Mouse (Mus musculus) telencephalon, adult 2 months (tissue): Measurements from ENCODE around the gene Rps11.
A peak's percentile ranks its signal among the peaks of the same experiment; 100 is the strongest.
"Not testable (repeated sequence)": the region's sequence is repeated elsewhere in the genome, so short reads cannot be mapped to it uniquely, and the experiment has no call there.

ENCODE experiments used
- DNase-seq: peaks from one replicate; pipeline ENCODE4 v3.0.0-alpha.2; 2011; ENCODE audit warnings: low read depth, low spot score

The Rps11 gene

DNA sequence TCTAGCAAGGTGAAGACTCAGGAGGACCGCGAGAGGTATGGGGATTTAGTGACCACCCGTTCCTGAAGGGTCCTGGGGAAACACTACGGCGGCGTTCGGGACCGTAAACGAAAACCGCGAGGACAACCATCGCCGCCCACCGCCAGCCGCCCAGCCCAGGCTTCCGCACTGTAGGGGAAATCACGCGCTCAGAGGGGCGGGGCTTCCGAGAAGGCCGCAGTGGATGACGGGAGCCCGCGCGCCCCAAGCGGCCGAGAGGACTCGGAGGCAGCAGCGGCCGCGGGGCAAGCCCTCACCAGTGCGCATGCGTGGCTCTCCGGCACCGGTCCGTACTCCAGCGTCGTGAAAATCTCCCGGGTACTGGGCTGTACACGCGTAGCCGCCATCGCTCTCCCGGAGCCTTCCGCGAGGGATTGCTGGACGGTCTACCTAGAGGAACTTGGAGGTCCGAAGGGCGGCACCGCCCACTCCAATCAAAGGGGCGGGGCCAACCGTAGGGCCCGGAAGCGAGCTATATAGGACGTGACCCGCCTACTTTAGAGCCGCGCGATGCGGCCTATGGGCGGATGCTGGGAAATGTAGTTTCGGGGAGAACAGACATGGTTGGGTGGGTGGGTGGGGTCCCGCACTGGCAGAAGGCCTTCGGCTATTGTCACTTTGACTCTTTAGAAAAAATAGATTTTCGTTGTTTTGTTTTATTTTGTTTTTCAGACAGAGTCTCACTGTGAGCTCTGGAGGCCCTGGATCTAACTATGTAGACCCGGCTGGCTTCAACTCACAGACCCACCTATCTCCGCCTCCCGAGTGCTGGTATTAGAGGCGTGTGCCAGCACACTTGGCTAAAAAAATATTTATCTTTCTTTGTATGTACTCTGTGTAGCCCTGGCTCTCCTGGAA, 30.1 kb upstream of the Rps11 start, which contains the start of the genes Pih1d1 and Aldh16a1:
Gene Pih1d1, plus strand, starts transcription at position 208 of the 897 bp plus-strand sequence.
Gene Aldh16a1, minus strand, starts transcription at position 489 of the 897 bp plus-strand sequence.
- DNase-seq: peak; percentile 93

DNA sequence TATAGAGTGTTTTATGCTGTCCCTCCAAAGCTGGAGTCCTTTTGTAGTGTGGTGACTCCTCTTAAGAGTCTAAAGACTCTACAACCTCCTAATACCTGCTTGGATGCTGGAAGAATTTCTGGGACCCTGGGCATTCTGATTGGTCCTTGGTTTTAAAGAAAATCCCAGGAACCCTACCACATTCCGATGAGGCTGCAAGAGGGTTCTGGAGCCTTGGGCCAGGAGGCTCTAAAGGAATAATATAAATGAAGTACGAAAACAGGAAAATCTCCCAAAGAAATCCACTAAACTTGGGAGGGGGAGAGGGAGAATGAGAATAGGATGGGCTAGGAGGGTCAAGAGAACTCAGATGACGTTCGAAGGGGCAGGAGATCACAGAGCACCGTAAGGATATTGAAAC, 29.3 kb upstream of the Rps11 start:
- DNase-seq: no peak

DNA sequence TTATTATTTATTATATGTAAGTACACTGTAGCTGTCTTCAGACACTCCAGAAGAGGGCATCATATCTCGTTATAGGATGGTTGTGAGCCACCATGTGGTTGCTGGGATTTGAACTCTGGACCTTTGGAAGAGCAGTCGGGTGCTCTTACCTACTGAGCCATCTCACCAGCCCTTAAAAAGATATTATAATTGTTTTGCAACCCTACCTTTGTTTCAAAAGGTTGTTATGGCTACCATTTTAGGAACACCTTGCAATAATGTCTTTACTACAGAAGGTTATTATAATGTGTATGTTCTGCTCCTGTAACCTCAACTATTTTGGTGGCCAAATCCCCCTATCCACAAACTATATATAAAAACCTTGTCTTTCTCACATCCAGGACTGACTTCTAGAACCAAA, 28.8 kb upstream of the Rps11 start:
- DNase-seq: not testable (repeated sequence)

DNA sequence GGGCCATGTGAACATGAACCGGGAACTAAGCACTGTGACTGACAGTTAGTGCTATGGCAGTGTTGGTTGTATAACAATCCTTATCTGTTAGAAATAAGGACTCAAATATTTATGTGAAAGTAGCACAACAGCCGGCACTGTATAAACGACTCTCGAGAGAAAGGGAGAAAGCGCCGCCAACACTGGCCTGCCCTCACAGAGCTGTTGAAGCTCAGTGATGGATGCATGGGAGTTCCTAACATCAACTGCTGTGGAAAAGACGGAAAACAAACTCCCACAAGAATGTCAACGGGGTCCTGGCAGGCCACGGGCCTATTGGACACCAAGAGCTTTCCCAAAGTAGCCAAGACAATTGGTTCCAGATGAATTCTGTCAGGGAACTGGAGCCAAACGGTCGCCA, 27.1 kb upstream of the Rps11 start:
- no peak for DNase-seq

DNA sequence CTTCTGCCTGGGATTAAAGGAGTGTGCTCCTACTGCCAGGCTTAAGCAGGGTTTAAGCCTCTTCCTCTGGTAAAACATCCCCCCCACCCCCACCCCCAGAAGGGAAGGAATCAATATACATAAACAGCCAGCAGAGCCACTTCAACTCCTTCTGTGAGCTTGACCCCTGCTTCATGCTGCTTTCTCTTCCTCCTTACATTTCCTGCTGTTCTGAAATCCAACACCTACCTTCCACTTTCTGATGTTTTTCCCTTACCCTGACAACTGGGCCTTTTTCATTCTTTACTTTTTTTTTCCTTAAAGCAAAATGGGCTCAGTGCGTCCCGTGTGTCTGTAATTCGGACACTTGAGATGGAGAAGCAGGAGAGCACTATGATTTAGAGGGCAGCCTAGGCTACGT, 26.1 kb upstream of the Rps11 start:
- DNase-seq: no peak

DNA sequence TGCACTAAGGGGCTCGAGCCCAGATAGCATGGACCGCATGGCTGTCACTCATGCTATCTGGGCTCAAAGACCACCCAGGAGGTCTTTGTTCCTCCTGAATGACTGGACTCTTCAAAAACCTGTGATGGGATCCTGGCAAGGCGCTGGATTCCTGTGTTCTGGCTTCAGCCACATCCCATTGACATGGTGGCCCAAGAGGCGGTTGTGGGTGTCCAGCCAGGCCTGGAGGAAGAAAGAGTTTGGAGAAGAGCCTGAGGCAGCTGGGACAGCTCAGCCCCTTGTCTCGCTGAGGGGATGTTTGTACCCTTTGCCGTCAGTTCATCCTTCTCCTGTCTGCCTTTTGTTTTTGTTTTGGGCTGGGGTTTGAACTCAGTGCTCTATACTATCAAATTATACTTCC, 25.3 kb upstream of the Rps11 start:
- DNase-seq: no peak

DNA sequence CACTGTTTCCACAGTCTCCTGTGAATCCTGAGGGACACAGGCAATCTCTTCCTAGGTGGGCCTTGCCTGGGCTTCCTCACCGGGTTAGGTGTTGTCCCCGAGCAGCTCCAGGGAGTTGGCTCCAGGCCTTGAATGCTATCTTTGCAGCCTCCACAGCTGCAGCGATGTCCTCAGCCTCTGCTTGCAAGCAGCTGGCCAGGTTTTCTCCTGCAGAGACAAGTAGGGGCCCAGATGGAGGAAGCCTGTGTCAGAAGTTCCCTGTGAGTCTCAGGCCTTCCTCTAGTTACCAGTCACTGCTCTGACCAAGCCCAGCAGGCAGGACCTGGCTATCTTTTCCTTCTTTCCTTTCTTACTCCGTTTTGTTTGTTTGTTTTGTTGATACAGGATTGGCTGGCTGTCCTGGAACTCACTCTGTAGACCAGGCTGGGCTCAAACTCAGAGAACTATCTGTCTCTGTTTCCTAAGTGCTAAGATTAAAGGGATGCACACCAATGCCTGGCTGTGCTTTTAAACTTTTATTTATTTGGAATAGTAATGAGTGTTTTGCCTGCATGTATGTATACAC, 24.4 kb upstream of the Rps11 start:
- DNase-seq: no peak

DNA sequence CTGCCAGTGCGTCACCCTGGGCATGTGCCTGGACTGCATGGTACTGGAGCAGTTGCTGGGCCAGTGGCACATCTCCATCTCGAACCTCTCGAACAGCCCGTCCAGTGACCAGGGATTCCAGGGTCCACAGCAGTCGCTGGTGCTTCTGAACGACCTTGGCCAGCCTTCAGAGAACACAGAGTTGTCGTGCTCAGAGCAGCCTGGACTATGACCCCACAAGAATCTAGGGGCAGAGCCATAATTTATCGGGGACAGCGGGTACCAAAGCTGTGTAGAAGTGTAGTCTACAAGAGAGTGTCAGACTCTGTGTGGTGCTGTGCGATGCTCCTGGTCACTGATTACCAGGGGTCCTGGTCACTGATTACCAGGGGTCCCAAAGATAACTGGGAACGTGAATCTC, 23.7 kb upstream of the Rps11 start:
- DNase-seq: no peak

DNA sequence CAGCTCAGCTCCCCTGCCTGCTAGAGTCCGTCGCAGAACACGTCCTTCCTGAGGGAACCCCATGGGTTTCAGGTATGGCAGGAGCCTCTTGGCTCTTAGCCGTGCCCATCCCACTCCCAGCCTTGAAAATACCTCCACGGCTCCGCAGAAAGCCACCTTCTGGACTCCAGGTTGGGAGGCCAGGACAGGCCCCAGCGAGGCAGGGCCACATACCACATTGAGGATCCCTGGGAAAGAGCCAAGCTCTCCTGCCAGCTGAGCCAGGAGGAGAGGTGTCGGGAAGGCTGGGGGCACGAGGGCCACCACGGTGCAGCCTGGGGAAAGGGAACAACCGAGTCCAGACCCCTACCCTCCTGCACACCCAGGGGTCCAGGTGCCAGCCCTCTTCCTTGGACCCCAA, 23.0 kb upstream of the Rps11 start:
- no peak for DNase-seq

DNA sequence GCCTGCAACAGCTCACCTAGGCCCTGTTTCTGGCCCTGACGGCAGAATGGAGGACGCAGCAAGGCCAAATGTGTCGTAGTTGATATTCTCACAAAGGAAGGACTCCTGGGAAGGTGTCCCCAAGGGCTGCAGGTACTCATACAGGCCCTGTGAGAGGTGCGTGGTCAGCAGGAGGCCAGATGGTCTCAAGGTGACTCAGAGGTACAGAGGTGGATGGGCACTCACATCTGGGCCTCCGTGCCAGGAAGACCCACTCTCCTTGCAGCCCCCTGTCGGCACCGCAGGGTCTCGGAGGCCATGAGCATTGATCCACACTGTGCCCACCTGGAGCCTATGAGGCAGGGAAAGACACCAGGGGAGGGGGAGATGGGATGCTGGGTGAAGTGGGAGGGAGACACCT, 21.2 kb upstream of the Rps11 start:
- no peak for DNase-seq

DNA sequence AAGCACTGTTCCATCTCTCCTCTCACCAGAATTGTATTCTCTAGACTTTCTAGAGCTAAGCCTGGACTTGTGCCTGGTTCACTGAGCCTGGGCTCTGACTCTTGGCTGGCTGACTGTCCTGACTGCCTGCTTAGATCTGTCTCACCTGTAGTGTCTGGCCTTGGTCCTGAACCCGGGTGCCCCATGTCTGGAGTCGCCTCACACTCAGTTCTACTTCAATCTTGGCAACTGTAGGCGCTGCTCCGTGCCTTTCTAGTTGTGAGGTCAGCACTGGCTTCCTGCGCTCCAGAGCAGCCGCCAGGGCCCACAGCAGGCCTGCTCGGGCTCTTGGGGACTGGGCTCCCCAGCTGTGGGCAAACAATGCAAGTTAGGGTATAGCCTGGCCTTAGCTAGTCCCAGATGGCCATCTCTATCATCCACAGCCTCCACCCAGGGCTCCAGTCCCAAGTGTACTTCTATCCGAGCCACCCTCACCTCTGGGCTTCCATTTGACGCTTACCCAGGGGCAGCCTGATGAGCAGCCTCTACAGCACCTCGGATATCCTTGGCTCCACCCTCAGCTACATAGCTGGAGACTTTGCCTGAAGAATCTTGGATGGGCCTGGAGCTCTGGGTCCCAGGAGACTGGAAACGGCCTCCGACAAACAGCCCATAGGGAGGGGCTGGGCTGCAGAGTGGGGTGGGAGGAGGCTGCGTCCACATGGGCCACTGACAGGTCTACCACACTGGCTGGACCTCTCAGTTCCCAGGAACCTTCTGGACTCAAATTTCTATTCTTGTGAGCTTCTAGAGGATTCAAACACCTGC, 20.3 kb upstream of the Rps11 start:
- no peak for DNase-seq

DNA sequence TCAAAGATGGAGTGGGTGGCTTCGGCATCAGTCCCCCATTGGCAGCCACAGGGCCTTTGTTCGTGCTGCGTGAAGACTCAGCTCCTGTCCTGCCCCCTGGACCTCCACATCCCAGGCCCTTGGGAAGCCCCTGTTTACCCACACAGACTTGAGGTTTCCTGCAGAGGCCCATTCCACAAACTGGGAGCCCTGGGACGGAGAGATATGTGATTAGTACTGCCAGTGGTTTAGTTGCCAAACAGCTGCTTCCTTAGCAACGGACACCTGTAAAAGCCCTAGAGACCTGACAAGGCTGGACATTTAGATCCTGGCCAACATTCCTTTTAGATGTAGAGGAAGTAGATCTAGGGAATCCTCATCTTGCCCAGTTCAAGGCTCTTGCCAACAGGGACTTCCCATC, 17.7 kb upstream of the Rps11 start:
- DNase-seq: no peak

DNA sequence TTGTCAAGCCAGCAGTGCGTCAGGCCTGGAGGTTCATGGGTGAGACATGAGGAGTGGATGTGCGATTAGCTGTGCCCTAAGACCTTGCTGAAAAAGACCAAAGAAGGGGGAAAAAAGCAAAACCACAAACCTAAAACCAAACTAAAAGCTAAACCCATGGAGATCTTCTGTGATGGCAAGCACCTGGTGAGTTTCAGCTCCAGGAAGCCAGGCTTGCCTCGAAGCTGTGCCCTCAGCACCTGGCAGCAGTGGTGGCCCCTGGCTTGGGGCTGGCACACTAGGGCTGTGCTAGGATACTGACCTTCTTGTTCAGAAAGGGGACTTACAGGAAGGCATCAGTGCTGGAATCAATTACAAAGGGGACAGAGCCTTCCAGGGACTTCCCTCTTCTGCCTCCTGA, 17.1 kb upstream of the Rps11 start:
- DNase-seq: no peak

DNA sequence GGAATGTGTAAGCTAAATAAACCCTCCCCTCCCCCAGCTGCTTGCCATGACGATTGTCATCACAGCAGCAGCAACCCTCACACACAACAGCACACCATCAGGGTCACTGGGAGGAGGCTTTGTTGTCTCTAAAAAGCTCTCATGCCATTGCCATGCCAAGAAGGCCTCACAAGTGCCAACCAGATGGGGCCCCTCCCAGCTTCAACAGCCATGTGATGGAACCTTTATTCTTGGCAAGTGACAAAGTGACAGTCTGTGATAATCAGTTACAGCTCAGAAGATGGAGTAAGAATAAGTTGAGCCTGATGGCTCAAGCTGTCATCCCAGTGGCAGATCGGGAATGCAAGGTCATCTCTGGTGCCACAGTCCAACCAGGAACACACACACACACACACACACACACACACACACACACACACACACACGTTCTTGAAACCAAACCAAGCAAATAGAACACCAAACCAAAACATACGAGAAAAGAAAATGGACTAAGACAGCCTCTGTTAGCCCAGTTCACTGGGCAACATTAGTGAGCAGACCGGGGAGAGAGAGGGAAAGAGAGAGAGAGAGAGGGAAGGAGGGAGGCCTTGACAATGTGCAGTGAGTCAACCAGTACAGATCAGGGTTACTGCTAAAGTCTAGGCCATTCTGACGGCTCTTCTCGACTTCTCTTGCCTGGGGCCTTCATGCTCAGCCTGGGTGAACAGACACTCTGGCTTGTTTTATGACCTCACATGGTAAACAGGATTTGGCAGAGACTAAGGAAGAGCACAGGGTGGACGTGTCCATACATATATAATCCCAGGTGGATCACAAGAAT, 15.9 kb upstream of the Rps11 start:
- DNase-seq: no peak

DNA sequence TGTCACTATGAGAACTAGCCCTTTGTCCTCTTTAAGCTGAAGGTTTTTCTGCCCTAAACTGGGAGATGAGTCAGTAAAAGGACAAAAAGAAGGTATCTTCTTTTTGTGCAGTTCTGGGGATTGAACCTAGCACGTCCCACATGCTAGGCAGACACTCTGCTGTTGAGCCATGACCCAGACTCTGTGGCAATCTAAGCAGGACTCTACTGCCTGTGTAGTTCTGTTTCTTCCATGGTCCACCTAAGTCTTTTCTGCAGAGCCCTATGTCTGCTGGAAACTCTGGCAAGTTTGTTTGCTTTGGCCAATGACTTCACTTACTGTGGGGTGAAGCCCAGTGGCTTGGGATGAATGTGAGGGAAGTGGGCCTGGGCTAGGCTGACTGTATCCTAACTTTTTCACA, 14.2 kb upstream of the Rps11 start:
- DNase-seq: no peak

DNA sequence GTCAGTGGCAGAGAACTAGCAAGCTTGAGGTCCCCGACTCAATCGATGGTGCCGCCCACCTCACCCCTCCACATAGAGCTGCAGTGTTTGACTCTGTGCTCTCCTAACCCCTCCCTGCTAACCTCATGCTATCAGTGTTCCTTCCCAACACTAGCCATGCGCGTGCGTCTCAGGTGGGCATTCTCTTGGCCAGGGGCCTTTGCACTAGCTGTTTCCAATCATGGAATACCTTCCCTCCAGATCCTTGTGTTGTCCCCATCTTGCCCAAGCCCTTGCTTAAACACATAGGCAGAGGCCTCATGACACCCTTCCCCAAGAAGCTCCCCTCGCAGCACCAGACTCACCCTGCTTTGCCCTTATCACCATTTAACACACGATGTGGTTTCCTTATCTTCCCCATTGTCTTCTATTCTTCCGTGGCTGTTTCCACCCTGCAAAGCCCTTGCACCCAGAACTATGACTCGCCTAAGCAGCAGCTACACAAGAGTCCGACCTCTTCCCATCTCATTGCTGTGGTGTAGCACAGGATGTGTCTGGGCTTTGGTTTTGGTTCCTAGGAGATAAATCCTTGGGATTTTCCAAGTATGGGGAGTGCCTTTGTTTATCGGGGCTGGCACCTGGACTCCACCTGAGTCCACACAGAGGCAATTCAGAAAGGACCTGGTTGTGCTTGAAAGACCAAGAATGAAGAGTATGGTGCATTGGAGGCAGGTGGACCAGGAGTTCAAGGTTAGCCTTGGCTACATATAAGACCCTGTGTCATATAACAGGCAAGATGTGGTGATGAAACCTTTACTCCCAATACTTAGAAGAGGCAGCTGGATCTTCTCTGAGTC, 13.2 kb upstream of the Rps11 start:
- no peak for DNase-seq

DNA sequence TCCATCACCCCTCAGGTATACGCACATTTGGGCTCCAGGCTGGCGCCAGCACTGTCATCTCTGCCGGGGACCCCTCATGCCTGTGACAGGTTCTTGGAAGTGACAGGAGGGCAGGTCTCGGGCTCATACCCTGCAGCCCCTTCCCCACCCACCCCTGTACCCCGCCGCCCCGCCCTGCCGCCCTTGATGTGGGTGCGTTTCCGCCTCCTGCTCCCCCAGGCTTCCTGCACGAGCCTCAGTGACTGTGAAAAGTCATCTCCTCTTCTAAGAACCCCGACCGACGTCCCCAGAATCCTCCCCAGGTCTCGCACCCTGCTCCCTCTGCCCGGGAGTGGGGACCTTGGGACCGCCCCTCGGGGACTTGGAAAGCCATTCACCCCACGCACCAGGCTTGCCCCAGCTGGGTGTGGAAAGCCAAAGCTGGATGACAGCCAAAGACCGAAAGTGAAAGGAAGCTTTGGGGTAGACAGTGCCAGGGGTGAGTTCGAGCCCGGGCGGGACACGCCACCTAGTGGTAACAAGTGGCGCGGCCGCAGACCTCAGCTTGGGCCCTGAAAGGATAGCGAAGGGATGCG, 11.8 kb upstream of the Rps11 start, which contains the start of the genes Gm45713 and Flt3l:
Gene Gm45713, minus strand, starts transcription at position 239 of the 575 bp plus-strand sequence.
Gene Flt3l, minus strand, starts transcription at position 440 of the 575 bp plus-strand sequence.
- DNase-seq: peak; percentile 61

DNA sequence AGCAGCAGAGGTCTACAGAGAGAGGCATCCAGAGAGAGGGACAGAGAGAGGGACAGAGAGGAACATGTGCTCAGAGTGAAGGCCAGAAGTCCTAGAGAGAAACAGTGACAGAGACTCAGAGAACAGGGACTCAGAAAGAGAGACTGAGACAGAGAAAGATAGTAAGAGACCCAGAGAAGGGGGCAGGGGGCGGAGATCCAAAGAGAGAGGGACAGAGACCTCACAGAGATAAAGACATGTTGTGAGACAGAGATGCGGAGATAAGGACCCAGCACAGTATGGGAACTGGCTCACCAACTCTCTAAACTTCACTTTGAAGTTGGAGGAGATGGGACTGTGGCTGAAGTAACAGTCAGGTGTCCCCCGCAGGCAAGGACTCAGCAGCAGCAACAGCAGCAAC, 11.1 kb upstream of the Rps11 start:
- DNase-seq: no peak

DNA sequence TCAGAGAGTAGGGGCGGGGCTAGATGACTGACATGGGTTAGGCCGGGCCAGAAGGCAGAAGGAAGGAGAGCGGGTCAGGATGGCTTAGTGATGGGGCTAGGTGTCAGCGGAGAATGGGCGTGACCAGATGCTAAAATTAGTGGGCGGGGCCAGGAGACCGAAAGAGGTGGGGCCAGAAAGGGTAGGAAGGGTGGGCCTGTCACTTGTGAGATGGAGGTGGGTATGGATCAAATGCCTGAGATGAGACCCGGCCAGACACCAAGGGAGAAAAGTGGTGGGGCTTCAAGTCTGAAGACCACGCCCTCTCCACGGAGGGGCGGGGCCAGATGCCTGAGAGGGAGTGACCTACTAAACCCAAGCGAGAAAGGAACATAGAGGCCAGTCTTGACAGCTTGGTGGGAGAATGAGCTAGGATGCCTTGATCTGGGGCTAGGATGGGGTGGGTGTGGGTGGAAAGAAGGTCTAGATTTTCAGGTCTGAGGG, 10.3 kb upstream of the Rps11 start:
- no peak for DNase-seq
